Mouse (Mus musculus) common myeloid progenitor, adult 5-6 weeks (primary cell): Measurements from ENCODE around the gene Sirt6. TPM values are rescaled to one million over a fixed set of nuclear protein-coding genes. Genes with fewer than 3 reads are reported as not detected.
"Not testable (repeated sequence)": the region's sequence is repeated elsewhere in the genome, so short reads cannot be mapped to it uniquely, and the experiment has no call there.

ENCODE experiments used
- ATAC-seq: replicated peaks from 2 replicates; pipeline ENCODE4 v1.8.0; 2016; ENCODE audit warnings: low read depth, mild to moderate bottlenecking, moderate TSS enrichment, inconsistent platforms; ENCODE audit not compliant: poor library complexity, severe bottlenecking
- total RNA-seq: library from RNA; stranded (forward); fragments of 200-1000, 187-1606 nt; gene quantifications from 2 replicates; pipeline ENCODE4 v1.2.3, GENCODE M21; 2017

The Sirt6 gene
- 3.7 and 5.2 TPM in 2 replicates for total RNA-seq

GRCm38 (mm10) chr10:81626994-81627835 lies at the start of gene Sirt6:
Sirt6 (minus strand) TSS chr10:81627797.
- peak; percentile 91 for ATAC-seq

- ATAC-seq = no peak
These were observed 28.6 kb upstream of the Sirt6 start for GRCm38 (mm10) chr10:81656174-81656573.

- ATAC-seq = no peak
These were observed 27.6 kb upstream of the Sirt6 start for GRCm38 (mm10) chr10:81655178-81655577.

- peak; percentile 99 for ATAC-seq
These were observed 21.5 kb upstream of the Sirt6 start, which contains the start of gene Gm10778 for GRCm38 (mm10) chr10:81648803-81649775. Gm10778 (plus strand) TSS chr10:81649059.

- ATAC-seq = no peak
These were observed 18.5 kb upstream of the Sirt6 start for GRCm38 (mm10) chr10:81646015-81646555.

- no peak for ATAC-seq
These were observed 17.8 kb upstream of the Sirt6 start for GRCm38 (mm10) chr10:81645391-81645790.

GRCm38 (mm10) chr10:81644716-81645115 lies 17.1 kb upstream of the Sirt6 start:
- no peak for ATAC-seq

- ATAC-seq = no peak
These were observed 16.6 kb upstream of the Sirt6 start for GRCm38 (mm10) chr10:81644162-81644561.

GRCm38 (mm10) chr10:81643449-81644055 lies 16.0 kb upstream of the Sirt6 start:
- ATAC-seq = peak; percentile 79

GRCm38 (mm10) chr10:81642648-81643448 lies 15.3 kb upstream of the Sirt6 start:
- no peak; the same call in 1 of the 2 replicates for ATAC-seq

GRCm38 (mm10) chr10:81641978-81642647 lies 14.5 kb upstream of the Sirt6 start:
- no peak for ATAC-seq

- ATAC-seq = no peak
These were observed 14.0 kb upstream of the Sirt6 start for GRCm38 (mm10) chr10:81641566-81641965.

- ATAC-seq = not testable (repeated sequence)
These were observed 13.2 kb upstream of the Sirt6 start for GRCm38 (mm10) chr10:81640825-81641224.

- ATAC-seq = no peak
These were observed 10.5 kb upstream of the Sirt6 start for GRCm38 (mm10) chr10:81638101-81638500.

- ATAC-seq = no peak
These were observed 8.7 kb upstream of the Sirt6 start for GRCm38 (mm10) chr10:81636338-81636737.

- ATAC-seq = peak; percentile 98
These were observed 5.9 kb upstream of the Sirt6 start for GRCm38 (mm10) chr10:81633253-81634099.

- ATAC-seq = no peak
These were observed 793 bp upstream of the Sirt6 start, which contains the start of gene Ankrd24 for GRCm38 (mm10) chr10:81628390-81628789. Ankrd24 (plus strand) TSS chr10:81628540.

- ATAC-seq = peak; percentile 33
These were observed 231 bp upstream of the Sirt6 start for GRCm38 (mm10) chr10:81627836-81628220.
